Mouse (Mus musculus): Measurements from ENCODE around the gene 1810013L24Rik. TPM values are rescaled to one million over a fixed set of nuclear protein-coding genes. Genes with fewer than 3 reads are reported as not detected.
A peak's percentile ranks its signal among the peaks of the same experiment; 100 is the strongest.

1810013L24Rik gene
- polyA plus RNA-seq, 1 experiment from 2014 or later, result 28.6 TPM

- no peaks in the 10 kb centered on the region for H3K36me3 ChIP-seq
- 92% methylated on average over 14 of the region's 14 CpGs for WGBS
- no peaks in the 10 kb centered on the region for H3K27me3 ChIP-seq
- no peak overlapping the region for H3K4me3 ChIP-seq
- H3K9ac ChIP-seq, result no peak overlapping the region
- no peak overlapping the region for H3K4me2 ChIP-seq
- no peak for ATAC-seq (ENCODE audit: low FRiP score, low read depth)
- no peaks in the 10 kb centered on the region for H3K9me3 ChIP-seq
- H3K27ac ChIP-seq (replicated peaks), result no peak overlapping the region
- H3K4me1 ChIP-seq (replicated peaks), result no peaks in the 10 kb centered on the region
These were observed 19.3 kb upstream of the 1810013L24Rik start for GRCm38 (mm10) chr16:8810399-8811127.

DNA sequence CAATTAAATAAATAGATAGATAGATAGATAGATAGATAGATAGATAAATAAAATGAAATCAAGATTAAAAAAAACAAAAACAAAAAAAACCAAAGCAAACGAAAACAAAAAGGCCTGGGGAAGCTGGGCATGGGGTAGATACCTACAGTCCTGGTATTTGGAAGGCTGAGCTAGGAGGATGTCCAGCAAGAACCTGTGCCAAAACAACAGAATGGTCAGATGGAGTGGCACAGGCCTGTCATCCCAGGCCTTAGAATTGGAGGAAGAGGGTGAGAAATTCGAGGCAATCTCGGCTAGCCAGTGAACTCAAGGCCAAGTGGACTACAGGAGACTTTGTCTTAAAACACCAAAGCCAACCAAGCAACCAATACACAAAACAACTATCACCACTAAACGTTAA, 12.0 kb upstream of the 1810013L24Rik start:
- no peak for ATAC-seq (ENCODE audit: low FRiP score, low read depth)
- no peaks in the 10 kb centered on the region for H3K9me3 ChIP-seq
- H3K27ac ChIP-seq (replicated peaks), result no peak overlapping the region
- H3K36me3 ChIP-seq, result no peaks in the 10 kb centered on the region
- no peaks in the 10 kb centered on the region for H3K4me1 ChIP-seq (replicated peaks)
- no peak overlapping the region for H3K9ac ChIP-seq
- WGBS, result 82% methylated on average over 4 of the region's 4 CpGs
- no peak overlapping the region for H3K4me2 ChIP-seq
- H3K27me3 ChIP-seq, result no peaks in the 10 kb centered on the region
- no peak overlapping the region for H3K4me3 ChIP-seq

DNA sequence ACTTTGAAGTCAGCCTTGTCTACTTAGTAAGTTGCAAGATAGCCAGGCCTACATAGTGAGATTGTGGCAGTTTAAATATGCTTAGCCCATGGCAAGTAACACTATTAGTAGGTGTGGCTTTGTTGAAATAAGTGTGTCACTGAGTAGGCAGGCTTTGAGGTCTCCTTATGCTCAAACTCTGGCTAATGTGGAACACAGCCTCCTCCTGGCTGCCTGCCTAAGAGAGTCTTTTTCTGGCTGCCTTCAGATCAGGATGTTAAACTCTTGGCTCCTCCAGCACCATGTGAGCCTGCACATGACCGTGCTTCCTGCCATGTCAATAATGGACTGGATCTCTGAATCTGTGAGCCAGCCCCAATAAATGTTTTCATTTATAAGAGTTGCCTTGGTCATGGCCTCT, 8.5 kb upstream of the 1810013L24Rik start:
- no peak overlapping the region for H3K9ac ChIP-seq
- H3K4me2 ChIP-seq, result no peak overlapping the region
- H3K27ac ChIP-seq (replicated peaks), result no peak overlapping the region
- H3K4me1 ChIP-seq (replicated peaks), result no peaks in the 10 kb centered on the region
- no peak overlapping the region for H3K4me3 ChIP-seq
- no peak for ATAC-seq (ENCODE audit: low FRiP score, low read depth)
- H3K9me3 ChIP-seq, result no peaks in the 10 kb centered on the region
- 72% methylated on average over 1 of the region's 1 CpGs for WGBS
- H3K36me3 ChIP-seq, result no peaks in the 10 kb centered on the region
- H3K27me3 ChIP-seq, result no peaks in the 10 kb centered on the region

DNA sequence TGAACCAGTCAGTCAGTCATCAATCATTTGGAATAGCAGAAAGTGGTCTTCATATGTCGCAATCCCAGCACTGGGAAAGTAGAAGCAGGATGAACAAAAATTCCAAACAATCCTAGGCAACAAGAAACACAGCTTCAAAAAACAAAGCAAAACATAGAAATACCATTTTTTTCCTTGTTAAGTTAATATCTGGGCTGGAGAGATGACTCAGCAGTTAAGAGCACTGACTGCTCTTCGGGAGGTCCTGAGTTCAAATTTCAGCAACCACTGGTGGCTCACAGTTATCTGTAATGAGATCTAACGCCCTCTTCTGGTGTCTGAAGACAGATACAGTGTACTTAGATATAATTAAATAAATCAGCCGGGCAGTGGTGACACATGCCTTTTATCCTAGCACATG, 7.3 kb upstream of the 1810013L24Rik start:
- Histone ChIP-seq H3K27me3 (no peaks in the 10 kb centered on the region), H3K4me2 (no peak overlapping the region), H3K9me3 (no peaks in the 10 kb centered on the region), H3K4me3 (no peak overlapping the region), H3K27ac (replicated peaks) (no peak overlapping the region), H3K36me3 (no peaks in the 10 kb centered on the region), H3K9ac (no peak overlapping the region), H3K4me1 (replicated peaks) (no peaks in the 10 kb centered on the region)
- ATAC-seq (ENCODE audit: low FRiP score, low read depth), result no peak
- WGBS, result 80% methylated on average over 4 of the region's 4 CpGs

- WGBS, result 84% methylated on average over 2 of the region's 2 CpGs
- H3K4me1 ChIP-seq (replicated peaks), result no peaks in the 10 kb centered on the region
- H3K4me3 ChIP-seq, result no peak overlapping the region
These were observed 6.2 kb upstream of the 1810013L24Rik start for GRCm38 (mm10) chr16:8823661-8824060.

GRCm38 (mm10) chr16:8827366-8827765, 2.5 kb upstream of the 1810013L24Rik start:
- H3K4me2 ChIP-seq, result no peak overlapping the region
- no peak overlapping the region for H3K27ac ChIP-seq (replicated peaks)
- WGBS, result 92% methylated on average over 7 of the region's 7 CpGs
- H3K9me3 ChIP-seq, result no peaks in the 10 kb centered on the region
- no peak for ATAC-seq (ENCODE audit: low FRiP score, low read depth)
- peaks cover 10% of the 10 kb centered on the region for H3K4me1 ChIP-seq (replicated peaks)
- peaks cover 3% of the 10 kb centered on the region; the same call in 1 of the 2 replicates for H3K36me3 ChIP-seq
- H3K27me3 ChIP-seq, result no peaks in the 10 kb centered on the region
- no peak overlapping the region for H3K4me3 ChIP-seq
- H3K9ac ChIP-seq, result no peak overlapping the region

More at GRCm38 (mm10) chr16:8823661-8824060, 6.2 kb upstream of the 1810013L24Rik start:
- H3K9ac ChIP-seq, result no peak overlapping the region
- H3K27ac ChIP-seq (replicated peaks), result no peak overlapping the region
- H3K9me3 ChIP-seq, result no peaks in the 10 kb centered on the region
- H3K27me3 ChIP-seq, result no peaks in the 10 kb centered on the region
- no peak overlapping the region for H3K4me2 ChIP-seq
- H3K36me3 ChIP-seq, result no peaks in the 10 kb centered on the region
- no peak for ATAC-seq (ENCODE audit: low FRiP score, low read depth)

- peaks cover 10% of the 10 kb centered on the region; the same call in 1 of the 2 replicates for H3K36me3 ChIP-seq
- peak overlapping the region; percentile 98 for H3K4me2 ChIP-seq
- no peaks in the 10 kb centered on the region for H3K27me3 ChIP-seq
- H3K27ac ChIP-seq (replicated peaks), result peak overlapping the region; percentile 90
- peak overlapping the region; percentile 88 for H3K4me3 ChIP-seq
- peaks cover 25% of the 10 kb centered on the region for H3K4me1 ChIP-seq (replicated peaks)
- peak overlapping the region; percentile 71 for H3K9ac ChIP-seq
- H3K9me3 ChIP-seq, result no peaks in the 10 kb centered on the region
- WGBS, result 13% methylated on average over 33 of the region's 33 CpGs
- peak; percentile 60 for ATAC-seq (ENCODE audit: low FRiP score, low read depth)
These were observed 1.0 kb upstream of the 1810013L24Rik start for GRCm38 (mm10) chr16:8828636-8829563.

- peak overlapping the region; percentile 98 for H3K9ac ChIP-seq
- H3K9me3 ChIP-seq, result no peaks in the 10 kb centered on the region
- peaks cover 10% of the 10 kb centered on the region; the same call in 1 of the 2 replicates for H3K36me3 ChIP-seq
- peak overlapping the region; percentile 96 for H3K27ac ChIP-seq (replicated peaks)
- H3K27me3 ChIP-seq, result no peaks in the 10 kb centered on the region
- H3K4me3 ChIP-seq, result peak overlapping the region; percentile 88
- peak overlapping the region; percentile 90 for H3K4me2 ChIP-seq
- WGBS, result under 1% methylated on average over 62 of the region's 74 CpGs
- peaks cover 35% of the 10 kb centered on the region for H3K4me1 ChIP-seq (replicated peaks)
- peak; percentile 13; the same call in 1 of the 2 replicates for ATAC-seq (ENCODE audit: low FRiP score, low read depth)
These were observed 721 bp downstream of the 1810013L24Rik start for GRCm38 (mm10) chr16:8830431-8831211.

DNA sequence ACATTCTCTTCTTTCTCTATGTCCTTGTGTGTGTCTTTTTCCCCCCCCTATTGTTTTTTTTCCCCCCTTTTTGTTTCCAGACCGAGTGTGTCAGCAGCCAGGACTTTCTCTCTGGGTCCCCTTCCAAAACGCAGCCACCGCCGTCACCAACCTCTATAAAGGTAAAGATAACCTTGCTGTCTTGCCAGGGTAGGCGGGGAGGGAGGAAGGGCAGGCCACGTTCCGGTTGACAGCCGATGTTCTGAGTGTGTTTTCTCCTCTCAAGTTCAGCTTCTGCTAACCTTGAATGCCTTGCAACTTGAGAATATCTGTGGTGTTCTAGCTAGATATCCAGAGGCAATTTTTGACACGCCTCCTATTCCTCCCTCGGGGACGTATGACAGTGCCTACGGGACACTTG, 1.3 kb downstream of the 1810013L24Rik start:
- H3K36me3 ChIP-seq, result peaks cover 10% of the 10 kb centered on the region; the same call in 1 of the 2 replicates
- peak overlapping the region; percentile 98 for H3K9ac ChIP-seq
- H3K4me1 ChIP-seq (replicated peaks), result peaks cover 37% of the 10 kb centered on the region
- no peak for ATAC-seq (ENCODE audit: low FRiP score, low read depth)
- peak overlapping the region; percentile 90 for H3K4me2 ChIP-seq
- H3K4me3 ChIP-seq, result peak overlapping the region; percentile 88
- H3K27ac ChIP-seq (replicated peaks), result peak overlapping the region; percentile 96
- 2% methylated on average over 12 of the region's 12 CpGs for WGBS
- no peaks in the 10 kb centered on the region for H3K9me3 ChIP-seq
- H3K27me3 ChIP-seq, result no peaks in the 10 kb centered on the region

- Histone ChIP-seq H3K9ac (no peak overlapping the region), H3K27me3 (no peaks in the 10 kb centered on the region), H3K9me3 (no peaks in the 10 kb centered on the region), H3K4me3 (no peak overlapping the region), H3K27ac (replicated peaks) (no peak overlapping the region), H3K4me1 (replicated peaks) (peaks cover 49% of the 10 kb centered on the region), H3K36me3 (peaks cover 23% of the 10 kb centered on the region), H3K4me2 (no peak overlapping the region)
- 97% methylated on average over 1 of the region's 1 CpGs for WGBS
- no peak for ATAC-seq (ENCODE audit: low FRiP score, low read depth)
These were observed 7.0 kb downstream of the 1810013L24Rik start for GRCm38 (mm10) chr16:8836876-8837275.

GRCm38 (mm10) chr16:8837595-8837994, 7.7 kb downstream of the 1810013L24Rik start:
- H3K36me3 ChIP-seq, result peaks cover 23% of the 10 kb centered on the region
- no peak for ATAC-seq (ENCODE audit: low FRiP score, low read depth)
- peaks cover 42% of the 10 kb centered on the region for H3K4me1 ChIP-seq (replicated peaks)
- H3K4me3 ChIP-seq, result no peak overlapping the region
- no peak overlapping the region for H3K9ac ChIP-seq
- H3K4me2 ChIP-seq, result no peak overlapping the region
- no peaks in the 10 kb centered on the region for H3K9me3 ChIP-seq
- no peaks in the 10 kb centered on the region for H3K27me3 ChIP-seq
- WGBS, result 94% methylated on average over 1 of the region's 1 CpGs
- no peak overlapping the region for H3K27ac ChIP-seq (replicated peaks)

All from hindbrain, embryonic 15.5 days (tissue).